Mouse (Mus musculus): Measurements from ENCODE around the gene Atf4.

Gene Atf4

DNA sequence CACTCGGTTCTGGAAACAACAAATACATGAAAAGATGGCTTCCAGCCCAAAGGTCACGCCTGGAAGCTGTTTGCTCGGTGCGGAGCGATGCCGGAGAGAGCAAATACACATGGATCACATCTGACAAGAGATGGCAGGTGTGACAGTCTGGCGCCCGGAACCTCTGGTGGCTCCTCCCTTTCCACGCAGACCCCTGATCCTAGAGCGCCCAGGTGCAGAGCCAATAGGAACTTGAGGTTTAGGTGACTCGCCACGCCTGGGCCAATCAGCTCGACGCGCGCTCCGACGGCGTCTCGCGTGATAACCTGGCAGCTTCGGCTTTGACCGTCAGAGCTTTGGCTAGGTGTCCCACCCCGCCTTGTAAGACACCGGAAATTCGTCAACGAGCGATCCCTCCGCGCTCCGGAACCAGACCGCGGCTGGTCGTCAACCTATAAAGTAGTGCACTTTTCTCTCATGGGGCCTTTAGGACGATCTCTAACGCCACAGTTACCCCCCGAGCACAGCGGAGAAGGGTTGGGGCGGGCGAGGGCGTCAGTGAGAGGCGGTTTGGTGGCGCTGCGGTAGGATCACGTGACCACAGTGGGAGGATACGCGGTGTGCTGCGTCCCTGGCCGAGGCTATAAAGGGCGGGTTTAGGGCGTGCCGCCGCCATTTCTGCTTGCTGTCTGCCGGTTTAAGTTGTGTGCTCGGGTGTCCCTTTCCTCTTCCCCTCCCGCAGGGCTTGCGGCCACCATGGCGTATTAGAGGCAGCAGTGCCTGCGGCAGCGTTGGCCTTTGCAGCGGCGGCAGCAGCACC, at the start of gene Atf4:
Atf4 (plus strand) TSS at position 338 of the 799 bp plus-strand sequence.
- peak; percentile 99 for DNase-seq

DNA sequence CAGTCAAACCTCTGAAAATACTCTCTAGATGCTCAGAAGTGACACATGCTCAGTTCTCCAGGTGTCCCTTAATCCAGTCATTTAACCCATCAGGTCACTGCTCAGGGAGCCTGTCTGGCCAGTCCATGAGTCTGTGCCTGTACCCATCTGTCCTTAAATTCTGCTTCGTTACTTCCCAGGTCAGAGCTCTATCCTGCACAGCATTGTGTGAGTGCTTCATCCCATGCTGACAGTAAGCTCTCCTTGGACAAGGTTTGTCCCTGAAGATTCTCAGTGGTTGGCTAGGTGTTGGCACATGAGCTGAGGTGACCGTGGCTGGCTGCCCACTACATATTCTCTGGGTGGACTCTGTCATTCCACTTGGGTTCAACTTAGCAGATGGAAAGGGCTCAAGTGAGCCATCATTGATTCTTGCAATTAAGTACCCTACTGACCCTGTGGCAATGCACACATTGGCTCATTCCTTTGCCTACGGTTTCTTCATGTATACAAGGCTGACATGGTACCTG, 48.9 kb upstream of the Atf4 start:
- no peak for DNase-seq

DNA sequence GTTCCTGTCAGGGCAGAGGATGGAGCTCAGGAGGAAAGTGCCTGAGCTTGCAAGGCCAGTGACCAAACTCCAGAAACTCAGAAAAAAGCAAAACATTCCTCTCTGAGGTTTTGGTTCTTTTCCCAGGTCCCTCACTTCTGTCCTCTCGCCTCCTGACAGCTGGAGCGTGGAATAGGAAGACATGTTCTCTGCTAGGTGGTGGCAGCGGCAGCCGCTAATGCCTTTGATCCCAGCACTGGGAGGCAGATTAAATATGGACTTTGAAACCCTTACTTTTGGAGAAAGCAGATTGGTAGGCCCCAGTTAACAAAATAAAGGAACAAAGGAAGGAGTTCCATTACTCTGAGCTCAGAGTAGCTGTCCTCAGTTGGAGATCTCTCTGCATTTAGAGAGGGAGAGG, 46.5 kb upstream of the Atf4 start:
- no peak for DNase-seq

DNA sequence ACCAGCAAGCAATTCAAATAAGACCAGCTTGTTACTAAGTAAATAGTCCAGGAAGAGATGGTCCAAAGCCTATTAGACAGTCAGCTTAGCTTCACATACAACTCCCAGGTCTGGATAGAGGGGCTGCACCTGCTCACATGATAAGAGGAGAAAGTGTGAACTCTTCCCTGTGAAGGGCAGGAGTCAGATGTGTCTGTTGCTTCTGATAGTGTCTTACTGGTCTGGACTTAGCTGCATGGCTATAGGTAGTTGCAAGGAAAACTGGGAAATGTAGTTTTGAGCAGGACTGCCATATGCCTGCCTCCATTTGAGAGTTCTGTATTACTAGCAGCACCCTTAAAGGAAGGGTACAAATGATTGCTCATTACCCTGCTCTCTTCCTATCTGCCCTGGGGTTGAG, 41.3 kb upstream of the Atf4 start:
- DNase-seq = no peak

DNA sequence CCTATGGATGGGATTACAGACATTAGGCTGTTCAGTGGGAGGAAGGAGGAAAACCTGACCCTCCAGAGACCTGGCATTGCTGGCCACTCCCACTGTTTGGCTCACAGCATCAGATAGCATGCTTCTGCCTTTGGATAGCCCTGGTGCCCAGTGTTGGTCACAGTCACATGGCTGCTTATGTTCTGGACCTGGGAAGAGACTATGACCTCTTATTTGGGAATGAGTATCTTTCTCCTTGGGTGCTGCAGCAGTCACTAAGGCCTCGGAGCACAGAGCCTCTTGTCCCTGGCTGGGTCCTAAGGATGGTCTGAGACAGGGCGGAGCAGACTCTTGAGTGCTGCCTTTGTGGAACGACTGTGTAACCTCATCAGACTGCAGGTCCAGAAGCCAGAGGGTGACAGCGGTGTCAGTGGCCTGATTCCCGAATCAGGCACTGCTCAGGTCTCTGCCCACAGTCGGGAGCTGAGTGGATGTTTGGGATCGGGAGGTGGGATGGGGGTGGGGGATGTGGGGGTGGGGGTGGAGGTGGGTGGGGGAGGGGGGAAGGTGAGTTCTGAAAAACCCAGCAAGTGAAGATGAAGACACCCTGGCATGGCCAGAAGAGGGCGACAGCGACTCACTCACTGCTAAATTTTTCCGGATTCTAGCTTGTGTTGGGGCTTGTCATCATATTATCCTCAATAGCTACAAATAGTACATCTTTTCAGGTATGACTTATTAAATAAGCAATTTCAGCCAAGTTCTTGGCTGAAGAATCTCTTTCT, 39.1 kb upstream of the Atf4 start:
- DNase-seq = no peak

DNA sequence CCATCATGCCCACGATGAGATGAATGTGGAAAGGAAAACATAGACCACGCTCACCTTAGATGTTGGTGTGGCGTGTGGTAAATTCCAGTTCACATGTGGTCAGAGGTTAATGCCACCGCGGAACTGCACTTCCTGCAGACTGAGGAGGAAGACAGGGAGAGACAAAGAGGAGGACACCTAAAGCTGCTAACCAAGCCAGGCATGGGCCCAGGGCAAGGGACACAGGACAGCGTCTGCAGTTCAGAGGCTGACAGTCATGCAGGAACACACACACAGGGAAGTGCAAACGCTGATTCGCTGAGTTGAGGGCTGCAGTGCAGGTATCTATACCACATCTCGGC, 38.5 kb upstream of the Atf4 start:
- no peak for DNase-seq

DNA sequence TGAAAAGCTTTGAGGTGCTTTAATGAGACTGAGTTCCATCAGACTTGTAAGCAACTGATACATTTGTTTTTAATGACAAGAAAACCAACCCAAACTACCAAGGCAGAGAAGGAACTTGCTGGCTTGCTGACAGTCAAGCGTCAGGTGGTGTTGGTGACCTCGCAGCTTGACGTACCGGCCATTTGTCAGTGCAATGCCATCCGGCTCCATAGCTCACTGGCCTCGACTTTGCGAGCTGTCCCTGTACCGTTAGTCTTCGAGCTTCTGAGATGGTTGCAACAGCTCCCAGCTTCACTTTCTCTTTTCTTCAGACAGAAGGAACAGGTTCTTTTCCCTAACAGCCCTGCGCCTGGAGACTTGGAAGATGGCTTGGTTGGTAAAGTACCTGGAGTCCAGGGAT, 37.5 kb upstream of the Atf4 start:
- no peak for DNase-seq

DNA sequence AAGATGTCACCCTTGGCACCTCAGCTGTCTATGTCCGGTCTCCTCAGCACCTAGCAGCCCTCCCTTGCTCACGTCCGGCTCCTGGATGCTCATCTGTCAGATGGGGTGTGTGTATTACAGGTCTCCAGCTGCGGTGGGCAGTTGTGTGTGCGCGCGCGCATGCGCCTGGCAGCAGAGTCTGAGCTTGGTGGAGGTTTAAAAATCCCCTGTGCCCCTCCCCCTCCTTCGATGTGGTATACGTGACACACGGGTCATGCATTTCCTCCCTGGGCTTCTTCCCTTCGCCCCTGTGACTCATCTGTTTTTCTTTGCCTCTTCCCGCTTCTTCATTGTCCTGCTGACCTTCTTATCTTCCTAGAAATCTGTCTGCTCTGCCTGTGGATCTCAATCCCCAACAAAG, 35.8 kb upstream of the Atf4 start:
- DNase-seq = no peak

DNA sequence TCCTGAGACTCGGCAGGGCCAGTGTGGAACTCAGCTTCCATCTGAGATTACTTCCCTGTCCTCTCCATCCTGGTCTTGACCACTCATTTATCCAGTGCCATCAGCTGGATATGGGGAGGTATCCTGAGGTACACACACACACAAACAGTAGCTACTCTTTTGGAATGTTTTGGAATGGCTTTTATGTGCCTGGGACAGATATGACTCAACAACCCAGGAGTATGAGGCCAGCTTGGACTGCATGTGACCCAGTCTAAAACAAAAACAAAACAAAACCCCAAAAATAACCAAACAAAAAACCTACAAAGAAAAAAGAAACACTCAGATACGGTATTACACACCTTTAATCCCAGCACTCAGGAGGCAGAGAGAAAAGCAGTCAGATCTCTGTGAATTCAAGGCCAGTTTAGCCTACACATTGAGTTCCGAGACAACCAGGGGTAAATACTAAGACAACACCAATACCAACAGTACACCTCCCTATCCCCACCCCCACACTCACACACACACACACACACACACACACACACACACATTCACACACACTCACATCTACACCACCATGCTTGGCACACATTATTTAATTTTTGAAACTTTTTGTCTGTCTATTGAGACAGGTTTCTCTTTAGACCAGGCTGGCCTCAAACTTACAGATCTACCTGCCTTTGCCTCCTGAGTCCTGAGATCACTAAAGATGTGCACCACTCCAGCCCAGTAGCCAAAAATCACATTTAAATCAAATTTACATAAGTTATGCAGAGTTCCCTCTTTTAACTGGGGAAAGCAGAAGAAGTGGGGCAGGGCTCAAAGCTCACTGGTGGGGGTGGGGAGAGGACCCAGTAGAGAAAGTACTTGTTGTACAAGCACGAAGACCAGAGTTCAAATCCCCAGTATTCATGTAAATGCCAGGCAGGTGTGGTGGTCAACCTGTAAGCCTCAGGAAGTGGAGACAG, 35.0 kb upstream of the Atf4 start:
- no peak for DNase-seq

DNA sequence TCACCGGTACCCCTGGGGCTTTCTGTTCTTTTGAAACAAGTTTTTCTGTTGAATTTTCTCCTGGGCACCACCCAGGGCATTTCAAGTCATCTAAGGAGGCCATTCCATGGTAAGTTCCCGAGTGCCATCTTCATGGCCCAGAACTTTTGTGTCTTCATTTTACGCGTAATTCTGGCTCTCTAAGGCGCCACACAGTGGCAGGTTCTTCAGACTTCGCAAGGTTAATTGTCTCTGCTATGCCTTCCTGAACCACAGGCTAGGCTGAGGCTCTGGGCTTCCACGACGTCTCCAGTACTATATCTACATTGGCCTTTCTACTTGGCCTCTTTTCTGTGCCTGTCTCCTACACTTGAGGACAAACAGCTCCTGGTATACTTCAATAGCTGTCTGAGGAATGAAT, 34.0 kb upstream of the Atf4 start:
- DNase-seq = no peak

DNA sequence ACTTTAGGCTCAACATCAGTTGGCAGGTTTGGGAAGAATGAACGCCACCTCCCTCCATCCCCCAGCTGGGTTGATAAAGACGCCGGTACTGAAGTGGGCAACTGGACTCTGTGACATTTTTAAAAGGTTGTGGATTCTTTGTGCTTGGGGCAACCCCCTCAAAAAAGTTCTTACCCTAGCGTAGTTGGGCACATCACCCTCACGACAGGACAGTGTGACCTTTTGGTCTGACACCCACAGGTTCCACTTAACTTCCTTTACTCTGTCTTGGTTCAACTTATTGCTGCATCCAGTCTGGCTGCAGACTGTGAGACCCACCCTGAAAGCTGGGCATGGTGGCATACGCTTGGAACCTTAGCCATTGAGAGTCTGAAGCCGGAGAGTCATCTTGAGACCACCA, 31.2 kb upstream of the Atf4 start:
- no peak for DNase-seq

DNA sequence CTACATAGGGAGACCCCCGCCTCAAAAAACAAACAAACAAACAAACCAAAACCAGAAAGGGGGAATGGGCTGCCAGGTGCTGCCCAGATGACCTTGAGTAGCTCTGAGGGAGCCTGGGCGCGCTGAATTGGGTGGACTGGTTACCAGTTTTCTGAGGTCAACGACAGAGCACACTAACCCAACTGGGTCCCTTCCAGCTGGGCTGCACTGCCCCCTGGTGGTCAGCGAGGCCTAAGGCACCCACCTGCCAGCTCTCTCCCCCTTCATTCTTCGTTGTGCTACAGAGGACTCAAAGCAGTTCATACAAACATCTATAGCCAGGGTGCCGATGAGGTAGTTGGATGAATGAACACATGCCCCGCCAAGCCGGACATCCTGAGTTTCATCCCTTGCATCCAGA, 29.8 kb upstream of the Atf4 start:
- no peak for DNase-seq

DNA sequence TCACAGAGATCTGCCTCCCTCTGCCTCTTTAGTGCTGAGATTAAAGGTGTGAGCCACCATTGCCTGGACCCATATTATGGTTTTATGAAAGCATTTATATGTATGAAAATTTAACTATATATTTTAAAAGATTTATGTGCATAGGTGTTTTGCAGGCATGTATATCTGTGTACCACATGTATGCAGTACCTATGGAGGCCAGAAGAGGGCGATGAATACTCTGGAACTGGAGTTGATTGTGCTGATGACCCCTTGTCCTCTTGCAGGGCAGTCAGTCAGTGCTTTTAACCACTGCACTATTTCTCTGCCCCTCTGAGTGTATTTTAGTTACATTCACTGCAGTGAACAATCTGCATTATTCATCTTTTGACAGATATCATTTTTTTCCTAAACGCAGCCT, 29.2 kb upstream of the Atf4 start:
- DNase-seq = no peak

DNA sequence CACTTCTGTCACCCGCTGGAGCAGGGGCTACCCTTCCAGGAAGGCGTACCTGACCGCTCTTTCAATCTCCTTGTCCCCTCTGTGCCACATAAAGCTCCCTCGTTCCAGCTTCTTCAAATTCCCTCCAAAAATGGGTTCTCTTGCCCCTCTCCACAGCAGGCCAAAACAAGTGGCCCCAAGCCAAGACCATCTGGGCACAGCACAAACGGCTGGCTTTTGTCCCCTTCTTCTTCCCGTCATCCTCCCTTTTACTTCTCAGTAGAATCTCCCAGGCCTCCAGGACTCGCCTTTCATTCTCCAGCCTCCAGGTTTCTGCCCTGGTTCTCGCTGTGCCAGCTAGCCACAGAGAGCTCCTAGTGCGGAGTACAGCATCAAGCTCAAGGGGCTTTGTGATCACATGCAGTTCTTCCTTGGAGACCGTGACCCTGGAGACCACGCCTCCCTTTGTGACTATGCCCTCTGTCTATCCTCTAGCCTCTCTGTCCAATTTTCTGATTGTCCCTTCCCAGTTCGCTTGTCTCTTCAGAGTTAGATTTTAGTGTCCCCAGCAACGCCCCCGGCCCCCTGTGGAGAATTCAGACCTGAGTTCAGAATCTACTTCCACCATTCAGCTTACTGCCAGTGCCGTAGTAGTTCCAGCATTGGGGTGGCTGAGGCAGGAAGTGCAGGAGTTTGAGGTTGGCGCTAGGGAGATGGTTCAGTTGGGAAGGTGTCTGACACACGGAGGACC, 26.7 kb upstream of the Atf4 start:
- DNase-seq = no peak

DNA sequence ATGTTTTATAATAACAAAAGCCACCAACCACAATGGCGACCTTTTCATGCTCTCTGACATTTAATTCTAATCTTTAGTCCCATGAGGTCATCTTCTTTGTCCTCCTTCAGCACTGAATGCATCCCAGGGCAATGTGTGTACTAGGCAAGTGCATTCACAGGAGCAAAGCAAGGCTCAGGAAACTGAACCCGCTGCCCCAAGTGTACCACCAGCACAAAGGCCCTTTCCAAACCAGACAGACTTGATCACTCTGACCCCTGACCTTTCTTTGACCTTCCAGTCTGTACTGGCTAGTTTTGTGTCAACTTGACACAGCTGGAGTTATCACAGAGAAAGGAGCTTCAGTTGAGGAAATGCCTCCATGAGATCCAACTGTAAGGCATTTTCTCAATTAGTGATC, 22.7 kb upstream of the Atf4 start:
- no peak for DNase-seq

DNA sequence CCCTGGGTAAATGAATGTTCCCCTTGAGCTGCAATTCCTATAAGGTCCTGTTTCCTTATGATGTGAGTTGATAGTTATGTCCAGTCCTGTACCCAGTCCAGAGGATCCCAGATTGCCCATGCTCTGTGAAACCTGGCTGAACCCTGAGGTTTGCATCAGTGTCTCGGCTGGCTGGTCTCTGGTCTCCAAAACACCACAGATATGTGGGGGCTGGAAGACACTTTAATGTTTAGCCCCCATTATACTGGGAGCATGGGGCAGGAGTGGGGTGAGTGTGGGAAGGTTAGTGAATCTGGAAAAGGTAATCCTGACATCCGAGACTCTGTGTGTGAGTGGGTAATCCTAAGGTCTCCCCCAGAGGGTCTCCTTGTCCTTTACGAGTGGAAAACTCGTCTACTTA, 21.9 kb upstream of the Atf4 start:
- no peak for DNase-seq

DNA sequence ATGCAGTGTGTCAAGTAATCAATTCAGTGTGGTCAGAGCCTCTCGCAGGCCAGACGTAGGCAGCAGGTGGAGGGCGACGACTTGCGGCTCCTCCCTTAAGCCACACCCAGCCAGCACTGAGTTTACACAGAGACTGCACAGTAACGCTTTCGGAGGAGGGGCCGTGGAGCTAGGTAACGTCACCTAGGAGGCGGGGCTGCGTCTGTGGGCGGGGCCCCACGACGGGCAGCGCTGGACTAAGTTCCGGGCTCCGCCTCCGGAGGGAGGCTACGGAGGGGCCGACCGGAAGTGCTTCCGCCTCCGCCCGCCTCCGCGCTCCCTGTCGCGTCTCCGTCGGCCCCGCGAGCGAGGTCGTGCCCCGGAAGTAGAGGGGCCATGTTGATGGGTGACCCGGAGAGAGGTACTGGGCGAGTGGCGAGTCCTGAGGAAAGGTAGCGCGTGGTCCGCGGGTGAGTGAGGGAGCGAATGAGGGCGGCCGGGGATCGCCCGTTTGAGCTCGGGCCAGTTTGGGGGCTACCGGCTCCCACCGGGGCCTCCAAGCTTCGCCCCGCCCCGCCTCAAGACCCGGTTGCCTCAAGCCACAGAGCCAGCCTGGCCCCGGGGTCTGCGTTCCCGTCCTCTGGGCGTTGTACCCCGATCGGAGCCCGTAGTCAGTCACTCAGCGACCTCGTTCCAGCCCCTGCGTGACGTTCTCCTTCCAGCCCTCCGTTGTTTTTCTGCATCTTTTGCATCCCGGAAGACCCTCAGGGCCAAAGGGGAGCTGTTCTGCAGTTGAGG, 21.1 kb upstream of the Atf4 start, which contains the start of gene Mief1:
Mief1 (plus strand) TSS at position 286 of the 777 bp plus-strand sequence.
- peak; percentile 98 for DNase-seq

DNA sequence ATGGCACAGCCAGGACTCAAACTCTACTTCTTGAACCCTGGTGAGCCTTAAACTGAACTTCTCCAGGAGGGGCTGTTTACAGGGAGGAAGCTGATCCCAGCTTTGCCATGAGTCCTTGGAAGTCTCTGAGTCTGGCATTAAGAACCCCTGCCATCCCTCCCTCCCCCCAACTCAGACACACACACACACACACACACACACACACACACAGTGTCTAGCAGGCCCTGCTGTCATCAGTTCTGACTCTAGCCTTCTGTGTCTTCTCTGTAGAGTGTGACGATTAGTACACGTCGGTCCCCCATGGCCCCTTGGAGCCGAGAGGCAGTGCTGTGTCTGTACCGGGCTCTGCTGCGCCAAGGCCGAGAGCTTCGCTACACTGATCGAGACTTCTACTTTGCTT, 19.4 kb upstream of the Atf4 start, which contains the start of gene AC140267.1:
AC140267.1 (plus strand) TSS at position 301 of the 400 bp plus-strand sequence.
- DNase-seq = no peak

DNA sequence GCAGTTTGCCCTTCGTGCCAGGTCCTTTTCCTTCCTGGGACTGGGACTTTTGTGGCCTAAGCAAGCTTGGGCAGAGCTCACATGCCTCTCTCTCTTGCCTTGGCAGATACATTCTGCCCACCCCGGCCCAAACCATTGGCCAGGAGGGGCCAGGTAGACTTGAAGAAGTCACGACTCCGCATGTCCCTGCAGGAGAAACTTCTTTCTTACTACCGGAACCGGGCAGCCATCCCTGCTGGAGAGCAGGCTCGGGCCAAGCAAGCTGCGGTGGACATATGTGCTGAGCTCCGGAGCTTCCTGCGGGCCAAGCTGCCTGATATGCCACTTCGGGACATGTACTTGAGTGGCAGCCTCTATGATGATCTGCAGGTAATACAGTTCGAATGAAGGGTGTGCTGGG, 6.8 kb upstream of the Atf4 start:
- DNase-seq = no peak

DNA sequence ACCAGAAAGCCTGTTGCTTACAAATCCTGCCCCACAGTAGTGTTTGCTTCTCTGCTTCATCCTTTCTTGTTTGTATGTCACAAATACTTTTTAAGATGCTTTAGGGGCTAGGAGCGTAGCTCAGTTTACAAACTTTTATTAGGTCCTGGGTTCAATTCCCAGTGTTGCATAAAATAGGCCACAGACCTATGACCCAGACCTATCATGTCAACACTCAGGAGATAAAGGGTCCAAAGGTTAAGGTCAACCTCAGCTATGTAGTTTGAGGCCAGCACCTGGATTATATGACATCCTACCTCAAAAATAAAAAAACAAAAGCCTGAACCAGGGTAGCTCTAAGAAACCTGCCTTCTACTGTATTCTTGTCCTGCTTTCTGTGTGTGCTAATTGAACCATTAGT, 6.4 kb upstream of the Atf4 start:
- DNase-seq = no peak

DNA sequence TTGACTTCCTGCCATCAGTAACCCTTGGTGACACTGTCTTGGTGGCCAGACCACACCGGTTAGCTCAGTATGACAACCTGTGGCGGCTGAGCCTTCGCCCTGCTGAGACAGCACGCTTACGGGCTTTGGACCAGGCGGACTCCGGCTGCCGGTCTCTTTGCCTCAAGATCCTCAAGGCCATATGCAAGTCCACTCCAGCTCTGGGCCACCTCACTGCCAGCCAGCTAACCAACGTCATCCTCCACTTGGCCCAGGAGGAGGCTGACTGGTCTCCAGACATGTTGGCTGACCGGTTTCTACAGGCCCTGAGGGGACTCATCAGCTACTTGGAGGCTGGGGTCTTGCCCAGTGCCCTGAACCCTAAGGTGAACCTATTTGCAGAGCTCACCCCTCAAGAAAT, 5.3 kb upstream of the Atf4 start:
- DNase-seq = no peak

DNA sequence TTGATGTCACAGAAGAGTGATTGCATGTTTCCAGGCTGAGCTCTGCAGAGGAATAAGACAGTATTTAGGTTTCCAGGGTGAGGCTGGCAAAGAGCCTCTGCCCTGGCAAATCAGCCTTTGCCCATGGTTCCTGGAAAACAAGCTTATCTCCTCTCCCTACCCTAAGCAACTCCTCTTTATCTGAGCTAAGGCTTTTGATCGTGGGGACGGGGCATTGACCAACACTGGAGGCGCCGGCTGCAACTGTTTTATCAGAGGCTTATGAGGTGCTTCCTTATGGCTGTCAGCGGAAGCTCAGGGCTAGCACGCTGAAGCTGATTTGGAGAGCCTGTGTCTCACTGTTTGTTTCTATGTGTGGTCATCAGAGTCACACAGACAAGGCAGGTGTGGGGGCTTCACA, 4.4 kb upstream of the Atf4 start:
- no peak for DNase-seq

Measured in layer of hippocampus, adult 9-11 months (tissue).